In the genomic region with DNA sequence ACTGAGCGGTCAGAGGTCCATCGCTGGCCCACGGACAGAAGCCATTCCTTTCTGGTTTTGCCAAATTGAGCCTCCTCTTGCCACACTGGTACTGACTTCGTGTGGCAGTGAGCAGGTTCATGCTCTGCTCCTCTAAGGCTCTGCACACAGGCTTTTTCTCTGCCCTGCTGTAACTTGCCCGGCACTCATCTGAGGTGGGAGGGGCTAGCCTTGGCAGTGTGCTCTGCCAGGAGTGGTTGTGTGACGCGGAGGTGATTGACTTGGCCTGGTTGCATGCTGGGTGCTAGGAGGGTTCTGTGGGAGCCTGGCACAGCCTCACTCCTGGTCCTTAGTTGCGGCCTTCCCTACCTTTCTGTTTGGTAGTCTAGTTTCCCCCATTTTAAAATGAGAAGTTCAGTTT, we compare ENCODE assay signal across 32 mouse cellular contexts. TPM values are rescaled to one million over a fixed set of nuclear protein-coding genes. Genes with fewer than 3 reads are reported as not detected.
DNase-seq lines count a peak whose midpoint lies in the region; ATAC-seq and TF ChIP-seq lines count a peak whose summit lies in the region.
"Had no signal": no experiment of that assay in that cellular context is flagged by ENCODE, and none has a peak within 500 bp of the region (broad histone marks: within the 10 kb centered on the region; RNA-seq: fewer than 3 reads in every experiment).

No protein-coding gene starts in this region.

- H3K9me3 ChIP-seq in liver, postnatal 0 days (ENCODE audit: low read length): no peaks in the 10 kb centered on the region
- no peaks in the 10 kb centered on the region for H3K9me3 ChIP-seq in midbrain, embryonic 10.5 days (replicated peaks)
- H3K9me3 ChIP-seq: heart, embryonic 10.5 days; heart, embryonic 15.5 days; hindbrain, embryonic 12.5 days; intestine, embryonic 15.5 days; limb, embryonic 13.5 days; liver, embryonic 12.5 days; megakaryocyte, embryonic 14.5 days; midbrain, embryonic 13.5 days had no signal

- 28% methylated on average over 8 of the region's 8 CpGs for WGBS in liver, adult 2 months
- 82% methylated on average over 8 of the region's 8 CpGs for WGBS in liver, postnatal 0 days (ENCODE audit: insufficient replicate concordance)
- 95% methylated on average over 8 of the region's 8 CpGs for WGBS in midbrain, embryonic 10.5 days

- peaks cover 8% of the 10 kb centered on the region for H3K4me1 ChIP-seq in liver, adult 2 months (ENCODE audit: control insufficient read depth, insufficient read depth, low read length)
- no peaks in the 10 kb centered on the region for H3K4me1 ChIP-seq in liver, postnatal 0 days (ENCODE audit: insufficient read depth)
- no peaks in the 10 kb centered on the region for H3K4me1 ChIP-seq in midbrain, embryonic 10.5 days
- H3K4me1 ChIP-seq: heart, embryonic 10.5 days; hindbrain, embryonic 12.5 days; intestine, embryonic 15.5 days; limb, embryonic 13.5 days; midbrain, embryonic 13.5 days had no signal

- no peak for TF ChIP-seq EP300 in liver, postnatal 0 days (IDR thresholded peaks at IDR 0.05; ENCODE audit: low read depth)

- H3K9ac ChIP-seq in liver, adult 2 months (ENCODE audit: low read depth, low read length): no peak overlapping the region
- H3K9ac ChIP-seq in liver, postnatal 0 days (replicated peaks): no peak overlapping the region
- H3K9ac ChIP-seq: heart, embryonic 15.5 days; hindbrain, embryonic 12.5 days; intestine, embryonic 15.5 days; limb, embryonic 13.5 days; liver, embryonic 12.5 days; lung, embryonic 14.5 days; midbrain, embryonic 13.5 days had no signal

- H3K36me3 ChIP-seq in liver, adult 2 months (ENCODE audit: control insufficient read depth, insufficient read depth, low read length): peaks cover 39% of the 10 kb centered on the region
- peaks cover 56% of the 10 kb centered on the region for H3K36me3 ChIP-seq in liver, postnatal 0 days (replicated peaks; ENCODE audit: insufficient read depth, low read length)
- H3K36me3 ChIP-seq in myocyte (ENCODE audit: control insufficient read depth, insufficient read depth): peaks cover 51% of the 10 kb centered on the region
- peaks cover 94% of the 10 kb centered on the region for H3K36me3 ChIP-seq in midbrain, embryonic 10.5 days

- no peak overlapping the region for H3K4me2 ChIP-seq in liver, postnatal 0 days (ENCODE audit: low read depth, low read length)
- H3K4me2 ChIP-seq in myocyte (ENCODE audit: low read depth): no peak overlapping the region
- H3K4me2 ChIP-seq: heart, embryonic 15.5 days; hindbrain, embryonic 12.5 days; intestine, embryonic 15.5 days; limb, embryonic 13.5 days; liver, embryonic 12.5 days; lung, embryonic 14.5 days; midbrain, embryonic 13.5 days had no signal

- no peak overlapping the region for H3ac ChIP-seq in myocyte (ENCODE audit: control insufficient read depth, insufficient read length)

- no peaks in the 10 kb centered on the region for H3K79me2 ChIP-seq in liver, adult 2 months (ENCODE audit: control insufficient read depth, insufficient read depth, low read length)
- H3K79me2 ChIP-seq in myocyte (ENCODE audit: control insufficient read depth, insufficient read depth): peaks cover 9% of the 10 kb centered on the region

- H3K27ac ChIP-seq in liver, adult 2 months (replicated peaks; ENCODE audit: insufficient read depth, low read depth, low read length): no peak overlapping the region; the same call in 1 of the 2 replicates
- no peak overlapping the region for H3K27ac ChIP-seq in liver, postnatal 0 days (ENCODE audit: low read depth)
- H3K27ac ChIP-seq in midbrain, embryonic 10.5 days (replicated peaks): no peak overlapping the region
- H3K27ac ChIP-seq: heart, embryonic 10.5 days; heart, embryonic 15.5 days; hindbrain, embryonic 12.5 days; hindbrain, postnatal 0 days; intestine, embryonic 15.5 days; layer of hippocampus, adult 2 months; left cerebral cortex, adult 2 months; limb, embryonic 13.5 days; liver, embryonic 12.5 days; midbrain, embryonic 13.5 days had no signal

- peak; percentile 81 for DNase-seq in liver, adult 2 months (ENCODE audit: extremely low read depth, low read depth, low spot score)
- DNase-seq in liver, postnatal 0 days: no peak
- peak; percentile 61 for DNase-seq in adrenal gland, postnatal 14 days
- DNase-seq in adrenal gland, postnatal 36 days: peak; percentile 57 to 61
- no peak for DNase-seq in midbrain, embryonic 10.5 days (ENCODE audit: low spot score)
- DNase-seq: cerebellum, adult 8-10 months; cerebellum, postnatal 25 days; gastrocnemius, postnatal 25 days; heart, adult 11 months; heart, postnatal 36 days; kidney, adult 2 months; kidney, postnatal 36 days; lung, embryonic 14.5 days; spleen, adult 18-20 months; thymus, adult 2 months; thymus, postnatal 4 days had no signal

- TF ChIP-seq CTCF in liver, adult 2 months (IDR thresholded peaks at IDR 0.05; ENCODE audit: low read depth, low read length): no peak
- no peak for TF ChIP-seq CTCF in liver, postnatal 0 days (IDR thresholded peaks at IDR 0.05; ENCODE audit: low read depth)

- TF ChIP-seq POLR2A in liver, adult 2 months (IDR thresholded peaks at IDR 0.05; ENCODE audit: extremely low read depth, insufficient read depth, low read length): no peak
- no peak for TF ChIP-seq POLR2A in myocyte (IDR thresholded peaks at IDR 0.05; ENCODE audit: insufficient read length, low read depth)

- no peak overlapping the region for H3K4me3 ChIP-seq in liver, adult 2 months (ENCODE audit: insufficient read depth, low read depth, low read length)
- H3K4me3 ChIP-seq in liver, postnatal 0 days (ENCODE audit: low read depth, low read length): no peak overlapping the region
- H3K4me3 ChIP-seq in myocyte: no peak overlapping the region
- no peak overlapping the region for H3K4me3 ChIP-seq in midbrain, embryonic 10.5 days
- H3K4me3 ChIP-seq: heart, embryonic 10.5 days; heart, embryonic 15.5 days; hindbrain, embryonic 12.5 days; intestine, embryonic 15.5 days; layer of hippocampus, adult 2 months; left cerebral cortex, adult 2 months; limb, embryonic 13.5 days; liver, embryonic 12.5 days; megakaryocyte, embryonic 14.5 days; midbrain, embryonic 13.5 days had no signal

- H3K27me3 ChIP-seq in liver, adult 2 months (ENCODE audit: control insufficient read depth, insufficient read depth, low read length): no peaks in the 10 kb centered on the region
- no peaks in the 10 kb centered on the region for H3K27me3 ChIP-seq in liver, postnatal 0 days (ENCODE audit: insufficient read depth, low read length)
- no peaks in the 10 kb centered on the region for H3K27me3 ChIP-seq in myocyte (ENCODE audit: control insufficient read depth, insufficient read depth, insufficient read length)
- no peaks in the 10 kb centered on the region for H3K27me3 ChIP-seq in midbrain, embryonic 10.5 days (ENCODE audit: low read depth, poor library complexity, severe bottlenecking)
- H3K27me3 ChIP-seq: heart, embryonic 15.5 days; hindbrain, embryonic 12.5 days; intestine, embryonic 15.5 days; limb, embryonic 13.5 days; liver, embryonic 12.5 days; megakaryocyte, embryonic 14.5 days; midbrain, embryonic 13.5 days had no signal

- no peak for ATAC-seq in liver, postnatal 0 days
- no peak for ATAC-seq in megakaryocyte, adult 5-6 weeks (ENCODE audit: poor library complexity, severe bottlenecking)
- ATAC-seq: CD4-positive, CD25-positive, alpha-beta regulatory T cell, adult 4 months; forebrain, embryonic 14.5 days; hindbrain, postnatal 0 days; intestine, embryonic 15.5 days; liver, embryonic 12.5 days; midbrain, embryonic 13.5 days had no signal

RNA-seq across cellular contexts. Expression of gene Avpi1, which starts 8.4 kb away (rescaled TPM):
- 49.0 and 53.6 TPM in 2 replicates for total RNA-seq in liver, adult 2 months (2014; rRNA removed)
- polyA plus RNA-seq in liver, adult 2 months (2012; rRNA removed): 35.9 and 38.2 TPM in 2 replicates
- 50.0 and 58.5 TPM in 2 replicates for polyA plus RNA-seq in liver, postnatal 0 days (2015; fragmentation: Nextera tagmentation; extraction: Ambion mirVana)
- 47.4 and 48.9 TPM in 2 replicates for total RNA-seq in adrenal gland, postnatal 14 days (2021)
- 10 to 100 TPM; 86.6 to 91.5 TPM for total RNA-seq in adrenal gland, postnatal 36 days (2021)
- 128 TPM for polyA plus RNA-seq in myocyte (2012; fragmentation: generic; extraction: Trizol)
- polyA plus RNA-seq in midbrain, embryonic 10.5 days (2016; fragmentation: Nextera tagmentation; extraction: Ambion mirVana): 15.7 and 17.7 TPM in 2 replicates
- 1.1 and 1.7 TPM in 2 replicates for total RNA-seq in megakaryocyte, adult 5-6 weeks (2015)
- 2.9 and 6.2 TPM in 2 replicates for total RNA-seq in megakaryocyte, adult 5-6 weeks (2017)

RNA-seq across cellular contexts. Expression of gene Marveld1, which starts 26.7 kb away (rescaled TPM):
- total RNA-seq in liver, adult 2 months (2014; rRNA removed): 11.9 and 12.1 TPM in 2 replicates
- polyA plus RNA-seq in liver, adult 2 months (2012; rRNA removed): 25.7 and 29.8 TPM in 2 replicates
- polyA plus RNA-seq in liver, postnatal 0 days (2015; fragmentation: Nextera tagmentation; extraction: Ambion mirVana): 4.7 and 6.6 TPM in 2 replicates
- total RNA-seq in adrenal gland, postnatal 14 days (2021): 46.4 and 50.1 TPM in 2 replicates
- total RNA-seq in adrenal gland, postnatal 36 days (2021): 10 to 100 TPM; 32.7 to 38.8 TPM
- polyA plus RNA-seq in myocyte (2012; fragmentation: generic; extraction: Trizol): 36.1 TPM
- polyA plus RNA-seq in midbrain, embryonic 10.5 days (2016; fragmentation: Nextera tagmentation; extraction: Ambion mirVana): 3.2 and 3.6 TPM in 2 replicates
- 5.7 and 6.7 TPM in 2 replicates for total RNA-seq in megakaryocyte, adult 5-6 weeks (2015)
- 7.9 and 9.4 TPM in 2 replicates for total RNA-seq in megakaryocyte, adult 5-6 weeks (2017)

RNA-seq across cellular contexts. Expression of gene Pi4k2a, which starts 30.2 kb away (rescaled TPM):
- 20.2 and 23.8 TPM in 2 replicates for total RNA-seq in liver, adult 2 months (2014; rRNA removed)
- polyA plus RNA-seq in liver, adult 2 months (2012; rRNA removed): 43.3 and 46.1 TPM in 2 replicates
- polyA plus RNA-seq in liver, postnatal 0 days (2015; fragmentation: Nextera tagmentation; extraction: Ambion mirVana): 16.1 and 18.3 TPM in 2 replicates
- total RNA-seq in adrenal gland, postnatal 14 days (2021): 50.4 and 51.5 TPM in 2 replicates
- total RNA-seq in adrenal gland, postnatal 36 days (2021): 10 to 100 TPM; 61.7 to 76.3 TPM
- 37.5 TPM for polyA plus RNA-seq in myocyte (2012; fragmentation: generic; extraction: Trizol)
- polyA plus RNA-seq in midbrain, embryonic 10.5 days (2016; fragmentation: Nextera tagmentation; extraction: Ambion mirVana): 23.3 and 26.7 TPM in 2 replicates
- total RNA-seq in megakaryocyte, adult 5-6 weeks (2015): 12.0 and 12.2 TPM in 2 replicates
- total RNA-seq in megakaryocyte, adult 5-6 weeks (2017): 9.9 and 10.7 TPM in 2 replicates

RNA-seq across cellular contexts. Expression of gene Morn4, which starts 34.3 kb away (rescaled TPM):
- total RNA-seq in liver, adult 2 months (2014; rRNA removed): 0.09 and 0.13 TPM in 2 replicates
- polyA plus RNA-seq in liver, adult 2 months (2012; rRNA removed): 0.27 and 0.44 TPM in 2 replicates
- polyA plus RNA-seq in liver, postnatal 0 days (2015; fragmentation: Nextera tagmentation; extraction: Ambion mirVana): 0.54 and 0.63 TPM in 2 replicates
- 5.4 and 7.4 TPM in 2 replicates for total RNA-seq in adrenal gland, postnatal 14 days (2021)
- total RNA-seq in adrenal gland, postnatal 36 days (2021): 10 to 100 TPM in 1 of 2 experiments, 1 to 10 TPM in 1; 8.2 to 12.2 TPM
- polyA plus RNA-seq in myocyte (2012; fragmentation: generic; extraction: Trizol): 32.3 TPM
- polyA plus RNA-seq in midbrain, embryonic 10.5 days (2016; fragmentation: Nextera tagmentation; extraction: Ambion mirVana): 51.9 and 70.7 TPM in 2 replicates
- total RNA-seq in megakaryocyte, adult 5-6 weeks (2015): 0.36 TPM in 1 of 2 replicates, not detected in the other
- 0.07 TPM in 1 of 2 replicates, not detected in the other for total RNA-seq in megakaryocyte, adult 5-6 weeks (2017)
- total RNA-seq: neutrophil, adult 5-6 weeks had no signal

RNA-seq across cellular contexts. Expression of gene Zfyve27, which starts 43.3 kb away (rescaled TPM):
- 11.1 and 13.4 TPM in 2 replicates for total RNA-seq in liver, adult 2 months (2014; rRNA removed)
- polyA plus RNA-seq in liver, adult 2 months (2012; rRNA removed): 14.1 and 22.0 TPM in 2 replicates
- 8.0 and 8.5 TPM in 2 replicates for polyA plus RNA-seq in liver, postnatal 0 days (2015; fragmentation: Nextera tagmentation; extraction: Ambion mirVana)
- 42.7 and 45.0 TPM in 2 replicates for total RNA-seq in adrenal gland, postnatal 14 days (2021)
- 10 to 100 TPM; 49.3 to 50.4 TPM for total RNA-seq in adrenal gland, postnatal 36 days (2021)
- 22.4 TPM for polyA plus RNA-seq in myocyte (2012; fragmentation: generic; extraction: Trizol)
- polyA plus RNA-seq in midbrain, embryonic 10.5 days (2016; fragmentation: Nextera tagmentation; extraction: Ambion mirVana): 29.4 and 36.4 TPM in 2 replicates
- total RNA-seq in megakaryocyte, adult 5-6 weeks (2015): 7.9 and 13.1 TPM in 2 replicates
- total RNA-seq in megakaryocyte, adult 5-6 weeks (2017): 21.3 and 26.3 TPM in 2 replicates

Comparison
In these comparisons a context has a peak if more than half of its experiments do, and no peak if none do; other contexts are left out.
1. DNase-seq: peak in liver, adult 2 months (single experiment), adrenal gland, postnatal 14 days (single experiment) and adrenal gland, postnatal 36 days (2 of 2); none in liver, postnatal 0 days (single experiment) and midbrain, embryonic 10.5 days (single experiment).